Mouse (Mus musculus): Measurements from ENCODE around the gene Slc1a4.

Gene Slc1a4

GRCm38 (mm10) chr11:20332561-20333514, at the start of gene Slc1a4:
TSS of gene Slc1a4 (minus strand) at chr11:20332713.
- peak; percentile 94 for DNase-seq

GRCm38 (mm10) chr11:20380106-20380505, 47.6 kb upstream of the Slc1a4 start:
- no peak for DNase-seq

GRCm38 (mm10) chr11:20376642-20377041, 44.1 kb upstream of the Slc1a4 start:
- DNase-seq, result no peak

- DNase-seq, result peak; percentile 3
These were observed 40.2 kb upstream of the Slc1a4 start for GRCm38 (mm10) chr11:20372616-20373211.

GRCm38 (mm10) chr11:20370486-20370885, 38.0 kb upstream of the Slc1a4 start:
- DNase-seq, result no peak

- DNase-seq, result no peak
These were observed 33.9 kb upstream of the Slc1a4 start for GRCm38 (mm10) chr11:20366456-20366855.

GRCm38 (mm10) chr11:20361354-20361753, 28.8 kb upstream of the Slc1a4 start:
- DNase-seq, result no peak

- DNase-seq, result no peak
These were observed 25.4 kb upstream of the Slc1a4 start for GRCm38 (mm10) chr11:20357684-20358447.

- DNase-seq, result no peak
These were observed 16.0 kb upstream of the Slc1a4 start for GRCm38 (mm10) chr11:20348466-20348865.

GRCm38 (mm10) chr11:20347548-20347947, 15.0 kb upstream of the Slc1a4 start:
- no peak for DNase-seq

- DNase-seq, result no peak
These were observed 13.9 kb upstream of the Slc1a4 start for GRCm38 (mm10) chr11:20346369-20346768.

GRCm38 (mm10) chr11:20343952-20344351, 11.4 kb upstream of the Slc1a4 start:
- no peak for DNase-seq

GRCm38 (mm10) chr11:20341598-20341997, 9.1 kb upstream of the Slc1a4 start:
- DNase-seq, result no peak

- no peak for DNase-seq
These were observed 6.2 kb upstream of the Slc1a4 start for GRCm38 (mm10) chr11:20338703-20339102.

- no peak for DNase-seq
These were observed 1.8 kb upstream of the Slc1a4 start for GRCm38 (mm10) chr11:20334301-20334700.

- DNase-seq, result no peak
These were observed 599 bp downstream of the Slc1a4 start for GRCm38 (mm10) chr11:20331690-20332537.

- no peak for DNase-seq
These were observed 1.4 kb downstream of the Slc1a4 start for GRCm38 (mm10) chr11:20331027-20331689.

GRCm38 (mm10) chr11:20329711-20330110, 2.8 kb downstream of the Slc1a4 start:
- no peak for DNase-seq

- DNase-seq, result no peak
These were observed 3.7 kb downstream of the Slc1a4 start for GRCm38 (mm10) chr11:20328771-20329170.

GRCm38 (mm10) chr11:20326328-20326995, 6.1 kb downstream of the Slc1a4 start:
- no peak for DNase-seq

GRCm38 (mm10) chr11:20325073-20325694, 7.3 kb downstream of the Slc1a4 start:
- DNase-seq, result no peak
